Mouse (Mus musculus): ENCODE data around the gene Sned1. TPM values are rescaled to one million over a fixed set of nuclear protein-coding genes. Genes with fewer than 3 reads are reported as not detected.
"Not testable (repeated sequence)": the region's sequence is repeated elsewhere in the genome, so short reads cannot be mapped to it uniquely, and the experiment has no call there.

The Sned1 gene
- polyA plus RNA-seq (2015; fragmentation: Nextera tagmentation; extraction: Ambion mirVana) = 0.25 and 0.54 TPM in 2 replicates

DNA sequence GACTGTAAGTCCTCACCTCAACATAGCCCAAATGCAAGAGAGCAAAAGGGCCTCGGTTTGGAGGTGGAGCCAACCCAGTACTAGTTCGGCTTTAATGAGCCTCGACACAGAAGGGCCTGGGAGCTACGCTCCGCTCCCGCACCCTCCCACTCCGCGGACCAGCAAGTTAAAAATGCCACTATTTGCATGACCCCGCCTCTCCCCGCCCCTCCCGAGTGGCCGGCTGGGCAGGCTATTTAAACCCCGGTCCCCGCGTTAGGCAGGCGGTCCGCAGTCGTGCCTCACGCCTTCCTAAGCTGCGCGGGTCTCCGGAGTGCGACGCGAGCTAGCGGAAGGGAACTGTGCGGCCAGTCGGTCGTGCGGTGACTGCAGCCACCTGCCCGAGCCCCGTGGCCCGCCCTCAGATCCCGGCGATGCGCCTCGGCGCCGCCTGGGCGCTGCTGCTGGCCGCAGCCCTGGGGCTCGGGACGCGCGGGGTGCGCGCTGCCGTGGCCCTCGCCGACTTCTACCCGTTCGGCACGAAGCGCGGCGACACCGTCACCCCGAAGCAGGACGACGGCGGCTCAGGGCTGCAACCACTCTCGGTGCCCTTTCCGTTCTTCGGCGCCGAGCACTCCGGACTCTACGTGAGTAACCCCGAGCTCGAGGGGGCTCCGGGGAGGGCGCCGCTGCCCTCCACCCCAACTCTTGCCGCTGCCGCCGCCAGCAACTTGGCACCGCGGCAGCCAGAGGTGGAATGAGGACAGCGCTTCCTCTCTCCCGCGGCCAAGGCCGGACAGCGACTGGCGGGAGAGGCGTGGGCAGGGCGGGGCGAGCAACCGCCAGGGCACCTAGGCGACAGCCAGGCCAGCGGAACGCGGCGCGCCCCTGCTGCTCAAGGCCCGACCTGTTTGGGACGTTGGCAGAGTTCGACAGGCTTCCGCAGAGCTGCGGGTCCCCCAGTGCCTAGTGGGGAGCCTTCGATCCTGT lies at the start of gene Sned1:
TSS of gene Sned1 (plus strand) at position 266 of the 969 bp plus-strand sequence.
- Histone ChIP-seq H3K9me3 (ENCODE audit: low read length) (no peaks in the 10 kb centered on the region), H3K4me2 (ENCODE audit: low read depth, low read length) (peak within 1 kb of the TSS; percentile 90), H3K36me3 (replicated peaks; ENCODE audit: insufficient read depth, low read length) (no peaks in the 10 kb centered on the region), H3K27me3 (ENCODE audit: insufficient read depth, low read length) (peaks cover 27% of the 10 kb centered on the region), H3K4me3 (ENCODE audit: low read depth, low read length) (peak within 1 kb of the TSS; percentile 54), H3K27ac (ENCODE audit: low read depth) (no peak within 1 kb of the TSS), H3K9ac (replicated peaks) (peak within 1 kb of the TSS; percentile 34), H3K4me1 (ENCODE audit: insufficient read depth) (peaks cover 13% of the 10 kb centered on the region)
- 3% methylated on average over 99 of the region's 100 CpGs for WGBS (ENCODE audit: insufficient replicate concordance)
- DNase-seq (peak; percentile 86), ATAC-seq (peak; percentile 88)
- TF ChIP-seq CTCF (IDR thresholded peaks at IDR 0.05; ENCODE audit: low read depth) (no peak), EP300 (IDR thresholded peaks at IDR 0.05; ENCODE audit: low read depth) (no peak)

DNA sequence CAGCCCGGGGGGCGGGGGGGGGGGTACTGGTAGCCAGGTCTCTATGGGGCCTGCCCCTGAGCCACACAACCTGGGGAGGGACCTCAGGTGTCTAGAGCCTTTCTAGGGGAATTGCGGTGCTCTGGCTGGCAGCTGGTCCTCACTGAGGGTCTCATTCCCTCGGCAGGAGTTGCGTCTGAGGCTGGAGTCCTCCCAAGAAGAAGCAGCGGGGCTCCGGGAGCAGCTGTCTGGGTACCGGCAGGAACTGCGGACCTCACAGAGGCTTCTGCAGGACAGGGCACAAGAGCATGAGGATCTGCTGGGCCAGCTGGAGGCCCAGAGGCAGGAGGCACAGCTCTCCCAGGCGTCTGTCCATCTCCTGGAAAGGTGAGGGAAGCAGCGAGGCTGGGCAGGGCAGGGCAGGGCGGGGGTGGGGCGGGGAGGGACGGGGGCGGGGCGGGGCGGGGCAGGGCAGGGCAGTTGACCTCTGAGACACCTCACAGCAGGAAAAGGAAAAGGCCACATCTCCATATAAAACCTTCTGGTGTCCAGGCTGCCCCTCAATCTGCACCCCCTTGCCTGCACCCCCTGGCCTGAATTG lies 44.8 kb upstream of the Sned1 start:
- DNase-seq (no peak), ATAC-seq (no peak)
- H3K27me3 ChIP-seq (ENCODE audit: insufficient read depth, low read length) = no peaks in the 10 kb centered on the region
- WGBS (ENCODE audit: insufficient replicate concordance) = 26% methylated on average over 9 of the region's 17 CpGs
- no peak for TF ChIP-seq EP300 (IDR thresholded peaks at IDR 0.05; ENCODE audit: low read depth)
- TF ChIP-seq CTCF (IDR thresholded peaks at IDR 0.05; ENCODE audit: low read depth) = no peak
- no peaks in the 10 kb centered on the region for H3K4me1 ChIP-seq (ENCODE audit: insufficient read depth)
- H3K9me3 ChIP-seq (ENCODE audit: low read length) = peaks cover 3% of the 10 kb centered on the region; the same call in 1 of the 2 replicates
- H3K27ac ChIP-seq (ENCODE audit: low read depth) = no peak overlapping the region
- H3K4me2 ChIP-seq (ENCODE audit: low read depth, low read length) = no peak overlapping the region
- no peak overlapping the region for H3K4me3 ChIP-seq (ENCODE audit: low read depth, low read length)
- H3K9ac ChIP-seq (replicated peaks) = no peak overlapping the region
- no peaks in the 10 kb centered on the region for H3K36me3 ChIP-seq (replicated peaks; ENCODE audit: insufficient read depth, low read length)

DNA sequence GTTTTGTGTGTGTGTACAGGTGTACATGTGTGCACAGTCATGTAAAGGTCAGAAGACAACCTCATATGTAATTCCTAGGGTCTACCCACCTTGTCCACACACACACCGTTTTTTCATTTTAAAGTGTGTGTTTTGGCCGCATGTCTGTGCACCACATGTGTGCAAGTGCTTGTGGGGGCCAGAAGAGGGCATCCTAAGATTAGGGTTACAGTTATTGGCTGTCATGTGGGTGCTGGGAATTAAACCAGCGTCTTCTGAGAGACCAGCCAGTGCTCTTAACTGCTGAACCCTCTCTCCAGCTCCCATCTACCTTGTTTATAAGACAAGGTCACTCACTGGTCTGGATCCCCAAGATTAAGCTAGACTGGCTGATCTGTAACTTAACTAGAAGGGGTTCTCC lies 40.7 kb upstream of the Sned1 start:
- ATAC-seq = no peak

DNA sequence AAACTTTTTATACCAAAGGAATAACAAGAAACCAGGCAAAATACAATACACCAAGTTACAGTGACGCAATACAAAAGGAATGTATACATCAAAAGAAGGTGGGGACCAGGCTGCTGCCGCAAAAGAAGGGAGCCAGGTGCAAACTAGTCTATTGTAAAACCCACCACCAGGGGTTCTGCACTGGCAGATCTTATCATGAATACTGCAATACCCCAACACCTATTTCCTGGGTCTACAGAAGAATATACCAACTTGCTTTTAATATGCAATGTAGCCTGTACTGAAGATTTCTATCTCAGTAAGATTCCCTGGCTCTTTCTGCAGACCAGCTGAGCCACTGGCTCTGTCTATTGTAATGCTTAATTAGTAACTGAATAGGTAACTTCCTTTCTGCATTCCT lies 38.2 kb upstream of the Sned1 start:
- not testable (repeated sequence) for DNase-seq; H3K9ac ChIP-seq (replicated peaks); H3K9me3 ChIP-seq (ENCODE audit: low read length); H3K27ac ChIP-seq (ENCODE audit: low read depth); ATAC-seq; H3K4me1 ChIP-seq (ENCODE audit: insufficient read depth); H3K4me3 ChIP-seq (ENCODE audit: low read depth, low read length); H3K4me2 ChIP-seq (ENCODE audit: low read depth, low read length); H3K36me3 ChIP-seq (replicated peaks; ENCODE audit: insufficient read depth, low read length); H3K27me3 ChIP-seq (ENCODE audit: insufficient read depth, low read length)
- 86% methylated on average over 2 of the region's 2 CpGs for WGBS (ENCODE audit: insufficient replicate concordance)

More for the DNA sequence above, 40.7 kb upstream of the Sned1 start:
- no peak for DNase-seq
- no peak overlapping the region for H3K4me3 ChIP-seq (ENCODE audit: low read depth, low read length)
- H3K9me3 ChIP-seq (ENCODE audit: low read length) = peaks cover 3% of the 10 kb centered on the region; the same call in 1 of the 2 replicates
- WGBS (ENCODE audit: insufficient replicate concordance) = 80% methylated on average over 3 of the region's 3 CpGs
- no peaks in the 10 kb centered on the region for H3K36me3 ChIP-seq (replicated peaks; ENCODE audit: insufficient read depth, low read length)
- H3K27me3 ChIP-seq (ENCODE audit: insufficient read depth, low read length) = no peaks in the 10 kb centered on the region
- H3K4me1 ChIP-seq (ENCODE audit: insufficient read depth) = no peaks in the 10 kb centered on the region
- no peak overlapping the region for H3K27ac ChIP-seq (ENCODE audit: low read depth)
- TF ChIP-seq CTCF (IDR thresholded peaks at IDR 0.05; ENCODE audit: low read depth) (no peak), EP300 (IDR thresholded peaks at IDR 0.05; ENCODE audit: low read depth) (no peak)
- no peak overlapping the region for H3K9ac ChIP-seq (replicated peaks)
- H3K4me2 ChIP-seq (ENCODE audit: low read depth, low read length) = no peak overlapping the region

DNA sequence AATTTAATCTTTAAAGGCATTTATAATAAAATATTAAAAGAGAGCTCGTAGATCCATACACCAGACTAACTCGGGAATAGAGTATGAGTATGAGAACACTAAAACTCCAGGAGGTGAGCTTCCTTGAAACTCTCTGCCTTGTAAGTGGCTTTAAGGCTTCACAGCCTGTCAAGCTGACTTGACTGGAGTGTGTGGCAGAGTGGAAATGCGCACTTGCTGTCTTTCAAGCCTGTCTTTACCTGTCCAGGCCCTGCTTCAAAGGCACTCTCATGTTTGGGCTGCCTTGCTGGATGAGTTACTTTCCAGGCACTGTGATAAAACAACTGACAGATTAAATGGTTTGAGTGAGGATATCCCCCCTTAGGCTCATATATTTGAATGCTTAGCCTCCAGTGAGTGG lies 37.7 kb upstream of the Sned1 start:
- Histone ChIP-seq H3K4me1 (ENCODE audit: insufficient read depth) (no peaks in the 10 kb centered on the region), H3K9ac (replicated peaks) (no peak overlapping the region), H3K27me3 (ENCODE audit: insufficient read depth, low read length) (no peaks in the 10 kb centered on the region), H3K27ac (ENCODE audit: low read depth) (no peak overlapping the region), H3K4me3 (ENCODE audit: low read depth, low read length) (no peak overlapping the region), H3K36me3 (replicated peaks; ENCODE audit: insufficient read depth, low read length) (no peaks in the 10 kb centered on the region), H3K9me3 (ENCODE audit: low read length) (peaks cover 3% of the 10 kb centered on the region; the same call in 1 of the 2 replicates), H3K4me2 (ENCODE audit: low read depth, low read length) (no peak overlapping the region)
- no peak for ATAC-seq
- no peak for DNase-seq
- 73% methylated on average over 3 of the region's 3 CpGs for whole genome bisulfite sequencing (ENCODE audit: insufficient replicate concordance)
- TF ChIP-seq EP300 (IDR thresholded peaks at IDR 0.05; ENCODE audit: low read depth) = no peak
- TF ChIP-seq CTCF (IDR thresholded peaks at IDR 0.05; ENCODE audit: low read depth) = no peak

DNA sequence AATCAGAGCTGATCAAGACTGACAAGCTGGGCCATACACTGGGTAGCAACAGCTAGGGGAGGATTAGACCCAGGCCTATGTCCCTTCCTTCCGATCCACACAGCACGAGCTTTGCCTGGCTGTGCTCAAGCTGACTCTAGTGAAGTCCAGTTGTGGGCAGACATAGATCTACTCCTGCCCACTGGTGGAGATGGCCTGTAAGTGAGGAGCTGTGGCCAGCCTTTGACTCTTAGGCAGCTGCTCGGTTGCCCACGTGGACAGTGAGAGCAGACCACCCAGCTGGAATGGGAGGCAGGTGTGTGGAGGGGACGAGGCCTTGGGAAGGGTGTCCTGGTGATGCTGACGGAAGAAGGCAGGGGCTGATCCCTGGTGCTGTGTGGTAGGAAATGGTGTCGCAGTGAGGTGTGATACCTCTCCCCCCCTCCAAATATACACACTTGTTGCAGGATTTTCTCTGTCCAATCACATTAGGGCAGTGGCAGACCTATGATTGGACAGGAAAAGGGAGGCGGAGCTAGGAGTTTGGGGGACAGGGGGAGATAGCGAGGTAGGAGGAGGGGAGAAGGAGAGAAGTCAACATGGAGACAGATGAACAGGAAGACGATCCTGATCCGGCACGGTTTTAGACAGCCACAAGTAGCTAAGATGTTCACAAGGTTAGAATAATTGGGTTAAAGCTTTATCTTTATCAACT lies 29.2 kb upstream of the Sned1 start:
- H3K36me3 ChIP-seq (replicated peaks; ENCODE audit: insufficient read depth, low read length) = no peaks in the 10 kb centered on the region
- WGBS (ENCODE audit: insufficient replicate concordance) = 54% methylated on average over 12 of the region's 12 CpGs
- H3K4me2 ChIP-seq (ENCODE audit: low read depth, low read length) = no peak overlapping the region
- ATAC-seq (no peak), DNase-seq (no peak)
- H3K4me3 ChIP-seq (ENCODE audit: low read depth, low read length) = no peak overlapping the region
- H3K4me1 ChIP-seq (ENCODE audit: insufficient read depth) = no peaks in the 10 kb centered on the region
- H3K27ac ChIP-seq (ENCODE audit: low read depth) = no peak overlapping the region
- no peak overlapping the region for H3K9ac ChIP-seq (replicated peaks)
- H3K9me3 ChIP-seq (ENCODE audit: low read length) = no peaks in the 10 kb centered on the region
- TF ChIP-seq CTCF (IDR thresholded peaks at IDR 0.05; ENCODE audit: low read depth) (no peak), EP300 (IDR thresholded peaks at IDR 0.05; ENCODE audit: low read depth) (no peak)
- H3K27me3 ChIP-seq (ENCODE audit: insufficient read depth, low read length) = no peaks in the 10 kb centered on the region

Data from liver, postnatal 0 days (tissue).